Mouse (Mus musculus) CH12.LX (cell line): ENCODE measurements around the gene Lancl1.

Experiments
- BHLHE40 ChIP-seq: IDR thresholded peaks from 2 replicates; pipeline ENCODE4 v1.6.1; 2011; ENCODE audit warnings: mild to moderate bottlenecking, low read depth, low read length, improper control_type of control experiment
- CHD1 ChIP-seq: IDR thresholded peaks from 2 replicates; pipeline ENCODE4 v1.6.1; 2012; ENCODE audit warnings: low read depth, low read length, improper control_type of control experiment, inconsistent platforms
- CTCF ChIP-seq, 2 experiments: IDR thresholded peaks in 1 of 2; conservative IDR thresholded peaks in 1 of 2; 2 replicates each; pipeline ENCODE4 v1.5.1; 2011 to 2012; ENCODE audit warnings: low read depth in 2 of 2, low read length in 2 of 2, improper control_type of control experiment in 1 of 2, inconsistent platforms in 1 of 2, mild to moderate bottlenecking in 1 of 2, moderate library complexity in 1 of 2
- EP300 ChIP-seq: IDR thresholded peaks from 2 replicates; pipeline ENCODE4 v1.6.1; 2011; ENCODE audit warnings: low read length, improper control_type of control experiment
- ETS1 ChIP-seq: conservative IDR thresholded peaks from 2 replicates; pipeline ENCODE4 v1.6.1; 2012; ENCODE audit warnings: low read depth, mild to moderate bottlenecking, inconsistent platforms, low read length, improper control_type of control experiment, moderate library complexity
- POLR2A ChIP-seq: IDR thresholded peaks from 2 replicates; pipeline ENCODE4 v1.6.1; 2011; ENCODE audit warnings: low read depth, mild to moderate bottlenecking, improper control_type of control experiment, low read length
- TBP ChIP-seq: conservative IDR thresholded peaks from 2 replicates; pipeline ENCODE4 v1.6.1; 2011; ENCODE audit warnings: low read depth, low read length, improper control_type of control experiment

DNA sequence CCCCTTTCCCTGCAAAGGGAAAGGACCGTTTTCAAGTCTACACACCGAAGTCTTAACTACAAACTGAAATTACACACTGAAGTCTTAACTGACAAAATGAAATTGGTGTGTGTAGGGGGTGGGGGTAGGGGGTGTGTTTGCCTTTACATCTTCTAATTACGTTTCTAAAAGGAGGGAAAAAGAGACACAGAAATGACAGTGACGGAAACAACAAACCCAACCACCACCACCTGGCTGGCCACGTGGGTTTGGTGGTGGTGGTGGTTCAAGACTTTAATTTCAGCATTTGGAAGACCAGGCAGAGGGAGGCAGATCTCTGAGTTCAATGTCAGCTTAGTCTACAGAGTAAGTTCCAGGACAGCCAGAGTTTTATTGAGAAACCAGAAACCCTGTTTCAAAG lies 411 bp upstream of the Lancl1 start:
- TF ChIP-seq EP300 (no peak), CHD1 (no peak), POLR2A (no peak), CTCF (conservative IDR thresholded peaks at IDR 0.05 in 1 of 2, IDR thresholded peaks at IDR 0.05 in 1 of 2; ENCODE audit: low read depth in 2 of 2, low read length in 2 of 2) (no peak), BHLHE40 (no peak), TBP (no peak), ETS1 (no peak)
